Mouse (Mus musculus) spleen, adult 2 months (tissue): ENCODE measurements around the gene Lrfn3. TPM values are rescaled to one million over a fixed set of nuclear protein-coding genes. Genes with fewer than 3 reads are reported as not detected.
A peak's percentile ranks its signal among the peaks of the same experiment; 100 is the strongest.

Source experiments
- DNase-seq, 2 experiments: peaks; one replicate each; pipeline versions ENCODE4 v3.0.0 to v3.0.0-alpha.2; 2012 to 2021; ENCODE audit warnings: low spot score in 2 of 2, low read depth in 1 of 2
- H3K27ac ChIP-seq: fragments of 200-500 bp; 2 replicates; pipeline ENCODE4 v1.5.1; 2012; ENCODE audit warnings: low read length, inconsistent platforms; ENCODE audit not compliant: insufficient read depth
- H3K27me3 ChIP-seq: fragments of 200-500 bp; 2 replicates; pipeline ENCODE4 v1.6.1; 2012; ENCODE audit warnings: mild to moderate bottlenecking, moderate library complexity, low read length, inconsistent platforms; ENCODE audit not compliant: control insufficient read depth, insufficient read depth
- H3K36me3 ChIP-seq: fragments of 200-500 bp; 2 replicates; pipeline ENCODE4 v1.6.1; 2012; ENCODE audit warnings: mild to moderate bottlenecking, low read length, inconsistent platforms; ENCODE audit not compliant: control insufficient read depth, insufficient read depth
- H3K4me1 ChIP-seq: fragments of 200-500 bp; 2 replicates; pipeline ENCODE4 v1.6.1; 2011; ENCODE audit warnings: inconsistent platforms; ENCODE audit not compliant: control insufficient read depth, insufficient read depth, insufficient read length
- H3K4me3 ChIP-seq: fragments of 200-500 bp; 2 replicates; pipeline ENCODE4 v1.5.1; 2011; ENCODE audit warnings: mild to moderate bottlenecking, inconsistent platforms; ENCODE audit not compliant: insufficient read depth, insufficient read length; ENCODE audit errors: extremely low read depth
- CTCF ChIP-seq: fragments of 200-500 bp; IDR thresholded peaks from 2 replicates; pipeline ENCODE4 v1.5.1; 2011; ENCODE audit warnings: mild to moderate bottlenecking, inconsistent platforms; ENCODE audit not compliant: insufficient read depth, insufficient read length, insufficient replicate concordance; ENCODE audit errors: extremely low read depth
- POLR2A ChIP-seq: fragments of 200-500 bp; IDR thresholded peaks from 2 replicates; pipeline ENCODE4 v1.6.1; 2011; ENCODE audit warnings: low read depth, low read length, inconsistent platforms
- WGBS: fragments of 180-500 bp; shearing (Covaris S2); methylation state at CpG from one replicate; pipeline ENCODE4 v1.1.7; 2018; 5-methylcytosine and 5-hydroxymethylcytosine counted together
- polyA plus RNA-seq: library from polyadenylated mRNA; depleted of rRNA; stranded (reverse); fragments of >200 nt; gene quantifications from 2 replicates; pipeline ENCODE4 v1.2.3, GENCODE M21; 2012

Lrfn3 gene
- polyA plus RNA-seq, 1 experiment = 2.7 TPM

DNA sequence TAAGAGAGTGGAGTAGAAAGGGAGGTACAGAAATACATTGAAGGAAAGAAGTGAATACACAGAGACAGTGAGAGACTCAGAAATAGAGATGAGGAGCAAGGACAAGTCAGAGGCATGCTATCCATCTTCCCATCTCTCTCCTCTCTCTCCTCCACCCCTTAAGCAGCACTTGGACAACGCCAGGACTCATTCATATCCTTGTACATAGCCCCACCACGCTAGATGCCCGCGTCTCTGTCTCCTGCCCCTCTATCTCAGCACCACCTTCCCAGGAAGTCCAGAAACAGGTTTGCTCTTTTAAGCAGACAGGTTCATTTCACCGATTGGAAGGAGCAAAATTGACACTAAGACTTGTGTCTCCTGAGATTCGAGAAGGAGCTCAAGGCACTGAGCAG lies 769 bp upstream of the Lrfn3 start:
- Histone ChIP-seq H3K4me1 (no peaks in the 10 kb centered on the region), H3K4me3 (no peak overlapping the region), H3K27ac (no peak overlapping the region; the same call in 1 of the 2 replicates), H3K36me3 (no peaks in the 10 kb centered on the region), H3K27me3 (peaks cover 7% of the 10 kb centered on the region)
- DNase-seq = no peak
- TF ChIP-seq CTCF (no peak), POLR2A (no peak)
- 64% methylated on average over 6 of the region's 6 CpGs for WGBS

GRCm38 (mm10) chr7:30360028-30360427 lies 2.5 kb downstream of the Lrfn3 start:
- peaks cover 7% of the 10 kb centered on the region for H3K27me3 ChIP-seq
- DNase-seq = no peak
- H3K4me1 ChIP-seq = no peaks in the 10 kb centered on the region
- H3K36me3 ChIP-seq = no peaks in the 10 kb centered on the region
- H3K27ac ChIP-seq = no peak overlapping the region
- no peak for TF ChIP-seq CTCF
- TF ChIP-seq POLR2A = no peak
- H3K4me3 ChIP-seq = no peak overlapping the region
- 87% methylated on average over 17 of the region's 17 CpGs for WGBS

DNA sequence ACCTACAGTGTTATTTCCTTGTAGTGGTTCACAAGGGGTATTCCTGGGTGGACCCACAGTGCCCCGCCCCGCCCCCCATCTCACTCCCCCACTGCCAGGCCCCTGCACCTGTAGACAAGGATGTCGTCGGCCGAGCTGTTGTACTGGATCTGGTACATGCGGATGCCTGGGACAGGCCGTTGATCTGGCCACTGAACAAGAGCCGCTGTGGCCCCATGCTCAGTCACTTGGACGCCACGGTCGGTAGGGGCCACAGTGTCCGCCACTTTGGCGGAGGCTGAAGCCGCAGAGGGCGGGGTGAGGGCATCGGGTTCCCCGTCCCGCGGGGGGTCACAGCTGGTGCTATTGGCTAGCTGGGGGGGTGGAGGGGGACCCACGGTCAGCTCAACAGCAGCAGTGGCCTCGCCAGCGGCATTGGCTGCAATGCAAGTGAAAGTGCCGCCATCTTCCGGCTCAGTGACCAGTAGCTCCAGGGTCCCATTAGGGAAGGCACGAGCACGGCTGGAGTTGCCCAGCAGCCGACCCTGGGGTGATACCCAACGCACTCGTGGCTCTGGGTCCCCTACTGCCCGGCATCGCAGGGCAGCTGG lies 3.2 kb downstream of the Lrfn3 start:
- Histone ChIP-seq H3K4me3 (no peak overlapping the region), H3K27ac (no peak overlapping the region), H3K4me1 (no peaks in the 10 kb centered on the region), H3K27me3 (peaks cover 7% of the 10 kb centered on the region), H3K36me3 (no peaks in the 10 kb centered on the region)
- TF ChIP-seq POLR2A (no peak), CTCF (no peak)
- 88% methylated on average over 31 of the region's 31 CpGs for WGBS
- no peak for DNase-seq

DNA sequence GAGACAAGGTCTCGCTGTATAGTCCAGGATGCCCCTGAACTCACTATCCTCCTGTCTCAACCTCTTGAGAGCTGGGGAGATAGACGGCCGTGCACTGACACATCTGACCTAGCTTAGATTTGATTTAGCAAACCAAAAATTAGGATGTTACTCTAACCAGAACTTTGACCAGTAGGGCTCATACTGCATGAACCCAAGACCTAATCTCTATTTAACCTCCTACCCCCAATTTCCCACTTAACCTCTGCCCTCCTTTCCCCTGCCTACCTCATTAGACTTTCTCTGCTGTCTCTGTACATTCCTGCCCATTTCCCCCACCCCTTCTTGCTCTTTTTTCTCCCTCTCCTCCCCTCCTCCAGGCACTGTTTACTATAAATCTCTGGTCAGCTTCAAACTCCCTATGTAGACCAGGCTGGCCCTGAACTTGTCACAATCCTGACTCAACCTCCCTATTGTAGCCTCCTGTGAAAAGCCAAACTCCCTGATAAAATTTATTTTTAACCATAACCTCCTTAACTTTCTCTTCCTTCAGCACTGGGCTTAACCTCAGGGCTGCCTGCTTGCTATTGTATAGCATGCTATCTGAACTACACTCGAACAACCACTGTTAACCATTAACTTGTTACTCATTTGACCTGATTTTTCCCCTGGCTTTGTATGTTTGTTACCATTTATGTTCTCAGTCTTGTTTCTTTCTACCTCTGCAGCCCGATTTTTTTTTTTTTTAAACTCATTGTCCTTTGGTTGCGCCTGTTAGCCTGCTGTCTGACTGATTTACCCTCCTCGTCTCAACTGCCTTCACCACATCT lies 4.0 kb downstream of the Lrfn3 start:
- no peak for TF ChIP-seq CTCF
- TF ChIP-seq POLR2A = no peak

GRCm38 (mm10) chr7:30354059-30354458 lies 8.5 kb downstream of the Lrfn3 start:
- H3K27me3 ChIP-seq = no peaks in the 10 kb centered on the region
- WGBS = 78% methylated on average over 4 of the region's 4 CpGs
- H3K4me1 ChIP-seq = no peaks in the 10 kb centered on the region
- no peak overlapping the region for H3K4me3 ChIP-seq
- H3K36me3 ChIP-seq = no peaks in the 10 kb centered on the region
- DNase-seq = no peak
- no peak for TF ChIP-seq POLR2A
- TF ChIP-seq CTCF = no peak
- H3K27ac ChIP-seq = no peak overlapping the region

More for the DNA sequence above, 4.0 kb downstream of the Lrfn3 start:
- Histone ChIP-seq H3K27ac (no peak overlapping the region), H3K27me3 (peaks cover 7% of the 10 kb centered on the region), H3K4me3 (no peak overlapping the region), H3K4me1 (no peaks in the 10 kb centered on the region), H3K36me3 (no peaks in the 10 kb centered on the region)
- 80% methylated on average over 7 of the region's 7 CpGs for WGBS
- no peak for DNase-seq

DNA sequence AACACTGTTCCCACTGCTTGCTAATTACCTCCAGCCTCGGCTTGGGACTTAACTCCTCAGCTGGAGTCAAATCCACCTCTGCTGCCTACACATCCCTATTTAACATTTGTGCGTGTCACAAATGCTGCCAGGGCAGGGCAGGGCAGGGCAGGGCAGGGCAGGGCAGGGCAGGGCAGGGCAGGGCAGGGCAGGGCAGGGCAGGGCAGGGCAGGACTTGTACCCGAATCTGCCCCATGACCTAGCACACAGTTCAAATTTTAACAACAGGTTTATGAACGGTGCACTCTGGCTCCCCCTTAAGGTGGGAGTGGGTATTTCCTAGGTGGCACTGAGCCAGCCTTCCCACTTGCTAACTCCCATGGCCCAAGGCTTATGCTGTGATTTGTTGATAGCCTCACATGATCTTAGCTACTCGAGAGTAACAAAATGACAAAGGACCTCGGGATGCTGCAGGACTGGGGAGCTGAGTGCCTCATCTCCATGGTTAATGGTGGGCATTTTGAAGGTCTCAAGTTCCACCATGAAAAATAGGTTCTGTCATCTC lies 9.2 kb downstream of the Lrfn3 start:
- no peak overlapping the region for H3K27ac ChIP-seq

More for the DNA sequence above, 9.2 kb downstream of the Lrfn3 start:
- no peaks in the 10 kb centered on the region for H3K4me1 ChIP-seq
- H3K4me3 ChIP-seq = no peak overlapping the region
- H3K27me3 ChIP-seq = no peaks in the 10 kb centered on the region
- DNase-seq = peak; percentile 30 to 52
- no peak for TF ChIP-seq POLR2A
- peak; percentile 62; the same call in 1 of the 2 replicates for TF ChIP-seq CTCF
- no peaks in the 10 kb centered on the region for H3K36me3 ChIP-seq
- WGBS = 15% methylated on average over 6 of the region's 6 CpGs
